Mouse (Mus musculus) limb, embryonic 10.5 days (tissue): ENCODE results near the gene Zbtb20. TPM values are rescaled to one million over a fixed set of nuclear protein-coding genes. Genes with fewer than 3 reads are reported as not detected.

Experiments
- DNase-seq: peaks from one replicate; pipeline ENCODE4 v3.0.0-alpha.2; 2017; ENCODE audit warnings: low spot score
- H3K27ac ChIP-seq: fragments of 300-500 bp; sonication (generic); 2 replicates; pipeline ENCODE4 v1.5.1; 2016; ENCODE audit warnings: mild to moderate bottlenecking
- H3K27me3 ChIP-seq: fragments of 300-500 bp; sonication (generic); 2 replicates; pipeline ENCODE4 v1.6.1; 2016; ENCODE audit warnings: low read depth, mild to moderate bottlenecking; ENCODE audit not compliant: poor library complexity, severe bottlenecking
- H3K36me3 ChIP-seq: fragments of 300-500 bp; sonication (generic); 2 replicates; pipeline ENCODE4 v1.6.1; 2016; ENCODE audit warnings: mild to moderate bottlenecking, moderate library complexity
- H3K4me1 ChIP-seq: fragments of 300-500 bp; sonication (generic); 2 replicates; pipeline ENCODE4 v1.6.1; 2016
- H3K4me3 ChIP-seq: fragments of 300-500 bp; sonication (generic); 2 replicates; pipeline ENCODE4 v1.5.1; 2016; ENCODE audit warnings: mild to moderate bottlenecking, moderate library complexity
- H3K9me3 ChIP-seq: fragments of 300-500 bp; sonication (generic); replicated peaks from 2 replicates; pipeline ENCODE4 v1.6.1; 2016; ENCODE audit warnings: mild to moderate bottlenecking
- WGBS: fragments of 180-500 bp; shearing (Covaris S2); methylation state at CpG from one replicate; pipeline ENCODE4 v1.1.7; 2016; 5-methylcytosine and 5-hydroxymethylcytosine counted together
- polyA plus RNA-seq: library from polyadenylated mRNA; unstranded; fragments of >200 nt; fragmentation: Nextera tagmentation; extraction: Ambion mirVana; gene quantifications from 2 replicates; pipeline ENCODE4 v1.2.1, GENCODE M21; 2016

The Zbtb20 gene
- polyA plus RNA-seq, 1 experiment from 2014 or later: 11.7 TPM

DNA sequence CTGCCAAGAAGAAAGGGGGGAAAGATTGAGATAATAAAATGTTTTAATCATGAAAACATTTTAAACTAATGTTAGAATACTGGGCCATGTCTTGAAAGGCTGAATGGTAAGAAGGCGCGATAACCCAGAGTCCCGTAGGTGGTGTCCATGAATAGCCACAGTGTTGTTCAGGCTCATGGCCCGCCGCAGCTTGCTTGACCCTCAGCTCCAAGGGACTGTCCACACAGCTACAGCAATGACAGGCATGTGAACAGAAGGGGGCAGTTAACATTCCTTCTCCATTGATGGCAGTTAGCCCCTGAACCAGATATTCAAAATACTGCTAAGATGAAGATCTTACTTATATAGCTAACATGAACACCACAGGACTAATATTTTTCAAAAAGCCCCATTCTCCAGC is 696.5 kb downstream of the Zbtb20 start:
- no peak for DNase-seq
- Histone ChIP-seq H3K4me3 (no peak overlapping the region), H3K9me3 (no peaks in the 10 kb centered on the region), H3K36me3 (no peaks in the 10 kb centered on the region), H3K27ac (no peak overlapping the region), H3K27me3 (0 out of 2 replicates have a peak, but pooled peaks cover 5% of the 10 kb centered on the region), H3K4me1 (peaks cover 20% of the 10 kb centered on the region)
- WGBS: 95% methylated on average over 5 of the region's 5 CpGs

DNA sequence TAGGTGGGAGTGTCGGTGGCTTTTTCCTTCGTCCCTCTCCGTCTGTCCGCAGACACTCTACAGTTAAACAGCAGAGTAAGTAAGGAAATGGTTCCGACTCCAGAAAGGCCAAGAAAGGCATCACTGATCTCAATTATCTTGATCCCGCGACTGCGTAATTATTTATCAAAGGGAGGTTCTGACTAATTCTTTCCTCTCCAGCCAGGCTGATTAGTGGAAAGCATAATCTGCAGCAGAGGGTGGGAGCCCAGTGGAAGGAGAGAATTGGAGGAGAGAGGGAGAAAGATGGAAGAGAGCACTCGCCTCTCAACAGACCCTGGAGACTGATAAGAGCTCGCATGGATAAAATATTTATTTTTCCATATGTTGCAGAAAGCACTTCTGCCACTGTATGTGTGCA is 697.1 kb downstream of the Zbtb20 start:
- Histone ChIP-seq H3K4me3 (no peak overlapping the region), H3K4me1 (peaks cover 25% of the 10 kb centered on the region), H3K9me3 (no peaks in the 10 kb centered on the region), H3K27me3 (0 out of 2 replicates have a peak, but pooled peaks cover 5% of the 10 kb centered on the region), H3K27ac (no peak overlapping the region), H3K36me3 (no peaks in the 10 kb centered on the region)
- DNase-seq: no peak
- 76% methylated on average over 10 of the region's 10 CpGs for WGBS

DNA sequence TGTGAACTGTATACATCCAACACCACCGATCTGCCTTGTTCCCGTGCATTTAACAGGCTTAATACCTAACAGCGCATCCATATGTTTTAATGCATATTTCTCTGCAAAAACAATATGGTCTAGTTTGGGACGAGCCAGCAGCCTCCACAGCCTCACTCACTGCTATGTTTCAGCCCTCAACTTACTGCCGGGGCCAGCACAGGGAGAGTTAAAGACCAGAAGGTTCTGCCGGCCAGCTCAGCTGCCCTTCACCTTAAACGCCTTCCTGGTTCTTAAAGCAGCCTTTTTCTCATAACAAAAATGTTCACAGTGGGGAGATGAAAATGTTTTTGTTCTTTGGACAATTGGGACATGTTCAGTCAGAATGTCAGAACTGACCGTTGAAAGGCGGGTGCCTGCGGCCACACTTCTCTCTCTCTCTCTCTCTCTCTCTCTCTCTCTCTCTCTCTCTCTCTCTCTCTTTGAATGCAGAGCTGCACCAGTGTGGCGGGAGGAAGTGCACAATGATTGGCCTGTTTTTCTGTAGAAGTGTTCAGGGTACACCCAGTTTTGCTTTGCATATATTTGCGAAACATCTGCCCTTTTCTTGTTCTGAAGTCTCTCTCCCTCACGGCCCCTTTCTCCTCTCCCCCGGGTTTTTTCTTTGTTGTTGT is 697.6 kb downstream of the Zbtb20 start:
- no peak for DNase-seq

DNA sequence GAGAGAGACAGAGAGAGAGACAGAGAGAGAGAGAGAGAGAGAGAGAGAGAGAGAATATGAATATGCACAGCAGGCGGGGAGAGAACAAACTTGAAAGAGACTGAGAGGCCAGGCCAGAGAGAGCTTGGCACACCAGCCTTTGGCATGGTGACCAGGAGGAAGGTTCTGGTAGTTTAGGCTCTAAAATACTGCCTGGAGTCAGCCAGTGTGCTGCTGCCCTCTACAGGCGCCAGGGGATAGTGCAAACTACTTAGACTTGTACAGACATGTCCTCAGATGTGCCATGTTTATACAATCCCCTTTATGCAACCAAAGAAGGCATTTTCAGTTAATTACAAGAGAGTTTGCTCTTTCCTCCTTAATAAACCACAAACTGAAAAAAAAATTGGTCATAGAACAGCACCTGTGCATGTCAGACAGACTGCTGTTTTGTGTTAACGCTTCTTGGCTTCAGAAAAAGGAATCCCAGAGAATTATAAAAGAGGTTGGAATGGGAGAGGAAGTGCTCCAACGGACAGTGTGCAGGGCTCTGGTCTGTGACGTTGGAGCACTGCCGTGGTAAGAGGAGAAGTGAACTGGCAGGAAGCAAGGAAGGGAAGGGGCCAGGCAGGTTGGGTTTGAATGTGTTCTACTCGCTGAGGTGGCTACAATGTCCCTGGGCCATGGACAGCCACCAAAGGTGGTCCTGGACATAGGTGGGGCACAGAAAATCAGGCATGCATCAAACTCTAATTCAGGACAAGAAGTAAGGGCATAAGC is 698.5 kb downstream of the Zbtb20 start:
- Histone ChIP-seq H3K4me3 (no peak overlapping the region), H3K27me3 (0 out of 2 replicates have a peak, but pooled peaks cover 5% of the 10 kb centered on the region), H3K27ac (peak overlapping the region; percentile 46; the same call in 1 of the 2 replicates), H3K9me3 (no peaks in the 10 kb centered on the region), H3K4me1 (peaks cover 25% of the 10 kb centered on the region), H3K36me3 (no peaks in the 10 kb centered on the region)
- DNase-seq: peak; percentile 78
- 52% methylated on average over 7 of the region's 7 CpGs for WGBS

More for the DNA sequence above, 697.6 kb downstream of the Zbtb20 start:
- no peaks in the 10 kb centered on the region for H3K36me3 ChIP-seq
- 0 out of 2 replicates have a peak, but pooled peaks cover 5% of the 10 kb centered on the region for H3K27me3 ChIP-seq
- peaks cover 25% of the 10 kb centered on the region for H3K4me1 ChIP-seq
- WGBS: 82% methylated on average over 14 of the region's 14 CpGs
- H3K27ac ChIP-seq: no peak overlapping the region
- no peak overlapping the region for H3K4me3 ChIP-seq
- H3K9me3 ChIP-seq: no peaks in the 10 kb centered on the region

DNA sequence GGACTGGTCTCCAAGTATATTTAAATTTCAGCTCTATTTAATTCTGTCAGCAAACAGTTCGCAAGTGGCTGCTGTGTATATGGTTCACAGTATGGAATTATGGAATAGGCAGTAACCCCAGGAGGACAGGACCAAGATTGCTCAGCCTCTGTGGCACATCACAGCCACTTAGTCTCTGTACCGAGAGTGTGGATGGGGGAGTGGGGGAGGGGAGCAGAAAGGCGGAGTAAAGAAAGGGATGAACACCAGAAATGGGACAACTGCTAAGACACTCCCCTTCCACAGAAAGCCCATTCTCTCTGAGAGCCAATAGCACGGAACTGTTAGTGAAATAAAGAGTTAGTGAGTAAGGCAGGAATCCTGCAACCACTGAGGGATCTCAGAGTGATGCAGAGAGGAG is 699.4 kb downstream of the Zbtb20 start:
- WGBS: 53% methylated on average over 4 of the region's 4 CpGs
- H3K36me3 ChIP-seq: no peaks in the 10 kb centered on the region
- peaks cover 25% of the 10 kb centered on the region for H3K4me1 ChIP-seq
- H3K4me3 ChIP-seq: no peak overlapping the region
- H3K27ac ChIP-seq: no peak overlapping the region
- no peaks in the 10 kb centered on the region for H3K9me3 ChIP-seq
- no peak for DNase-seq
- H3K27me3 ChIP-seq: 0 out of 2 replicates have a peak, but pooled peaks cover 5% of the 10 kb centered on the region

DNA sequence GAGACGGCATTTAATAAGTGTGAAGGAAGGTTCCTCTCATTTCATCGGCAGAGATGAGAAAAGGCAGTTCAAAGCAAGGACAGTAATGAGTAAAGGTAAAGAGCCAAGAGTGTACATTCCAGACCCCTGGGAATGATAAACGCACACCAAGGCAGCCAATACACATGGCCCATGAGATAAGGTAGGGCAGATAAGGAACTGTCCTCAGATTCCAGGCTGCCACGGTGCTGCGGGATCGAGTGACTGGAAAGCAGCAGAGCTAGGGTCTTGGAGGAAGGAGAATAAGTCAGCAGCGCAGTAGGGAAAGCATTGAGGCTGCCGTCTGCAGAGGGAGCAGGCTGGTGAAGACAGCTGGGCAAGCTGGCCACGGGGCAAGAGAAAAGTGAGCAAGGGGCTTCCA is 699.8 kb downstream of the Zbtb20 start:
- Histone ChIP-seq H3K27me3 (0 out of 2 replicates have a peak, but pooled peaks cover 5% of the 10 kb centered on the region), H3K4me1 (peaks cover 25% of the 10 kb centered on the region), H3K36me3 (no peaks in the 10 kb centered on the region), H3K27ac (no peak overlapping the region), H3K4me3 (no peak overlapping the region), H3K9me3 (no peaks in the 10 kb centered on the region)
- DNase-seq: no peak
- WGBS: 31% methylated on average over 9 of the region's 9 CpGs

DNA sequence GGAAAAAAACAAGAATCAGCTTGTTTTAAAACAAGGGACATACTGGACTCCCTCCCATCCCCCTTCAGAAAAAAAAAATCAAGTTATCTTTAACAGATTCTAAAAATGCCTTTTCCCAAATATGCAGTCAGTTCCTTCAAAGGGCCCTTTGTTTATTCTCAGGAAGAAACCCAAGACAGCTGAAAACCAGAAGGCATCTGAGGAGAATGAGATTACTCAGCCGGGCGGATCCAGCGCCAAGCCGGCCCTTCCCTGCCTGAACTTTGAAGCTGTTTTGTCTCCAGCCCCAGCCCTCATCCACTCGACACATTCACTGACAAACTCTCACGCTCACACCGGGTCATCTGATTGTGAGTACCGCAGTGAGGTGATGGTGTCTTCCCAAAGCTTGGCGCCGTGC is 701.7 kb downstream of the Zbtb20 start:
- Histone ChIP-seq H3K27me3 (0 out of 2 replicates have a peak, but pooled peaks cover 5% of the 10 kb centered on the region), H3K9me3 (no peaks in the 10 kb centered on the region), H3K4me1 (peaks cover 39% of the 10 kb centered on the region), H3K36me3 (no peaks in the 10 kb centered on the region), H3K4me3 (no peak overlapping the region), H3K27ac (no peak overlapping the region)
- WGBS: 15% methylated on average over 10 of the region's 10 CpGs
- DNase-seq: no peak

DNA sequence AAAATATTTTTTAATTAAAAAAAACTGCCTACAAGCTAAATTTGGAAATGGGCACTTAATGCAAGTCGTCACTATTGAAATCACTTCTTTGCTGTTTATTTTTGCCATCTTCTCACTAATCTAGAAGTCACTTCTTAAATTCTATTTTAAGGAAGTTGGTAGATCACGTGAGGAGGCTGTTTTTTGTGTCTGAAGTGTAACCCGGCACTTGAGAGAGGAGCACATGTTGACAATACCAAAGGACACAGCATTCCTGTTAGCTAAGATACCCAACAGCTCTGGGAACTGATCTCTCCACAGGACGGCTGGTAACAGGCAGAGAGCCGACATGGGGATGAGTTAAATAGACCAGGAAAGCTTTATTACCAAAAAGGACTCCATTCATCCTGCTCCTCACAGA is 702.7 kb downstream of the Zbtb20 start:
- Histone ChIP-seq H3K4me1 (peaks cover 37% of the 10 kb centered on the region), H3K27me3 (0 out of 2 replicates have a peak, but pooled peaks cover 5% of the 10 kb centered on the region), H3K36me3 (no peaks in the 10 kb centered on the region), H3K4me3 (no peak overlapping the region), H3K27ac (no peak overlapping the region), H3K9me3 (no peaks in the 10 kb centered on the region)
- no peak for DNase-seq
- 64% methylated on average over 5 of the region's 5 CpGs for WGBS

DNA sequence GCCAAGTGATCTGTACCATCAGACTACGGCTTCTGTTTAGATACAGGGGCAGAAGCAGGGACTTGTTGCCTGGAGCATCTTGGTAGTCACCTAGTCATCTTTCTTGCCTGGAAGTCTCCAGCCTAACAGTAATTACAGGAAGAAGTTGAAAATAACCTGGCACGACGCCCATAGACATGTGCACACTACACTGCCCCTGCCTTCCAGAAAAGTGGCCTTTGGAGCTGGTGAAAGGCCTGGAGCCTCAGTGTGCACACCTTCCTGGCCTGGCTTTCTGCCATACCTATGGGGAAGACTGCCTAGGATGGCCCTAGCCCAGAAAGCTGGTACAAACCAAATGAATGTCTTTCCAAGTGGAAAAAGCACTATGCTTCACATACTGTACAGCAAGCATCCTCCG is 703.4 kb downstream of the Zbtb20 start:
- Histone ChIP-seq H3K4me3 (no peak overlapping the region), H3K4me1 (peaks cover 36% of the 10 kb centered on the region), H3K36me3 (no peaks in the 10 kb centered on the region), H3K9me3 (no peaks in the 10 kb centered on the region), H3K27me3 (0 out of 2 replicates have a peak, but pooled peaks cover 5% of the 10 kb centered on the region), H3K27ac (no peak overlapping the region)
- DNase-seq: no peak
- WGBS: 96% methylated on average over 4 of the region's 4 CpGs

DNA sequence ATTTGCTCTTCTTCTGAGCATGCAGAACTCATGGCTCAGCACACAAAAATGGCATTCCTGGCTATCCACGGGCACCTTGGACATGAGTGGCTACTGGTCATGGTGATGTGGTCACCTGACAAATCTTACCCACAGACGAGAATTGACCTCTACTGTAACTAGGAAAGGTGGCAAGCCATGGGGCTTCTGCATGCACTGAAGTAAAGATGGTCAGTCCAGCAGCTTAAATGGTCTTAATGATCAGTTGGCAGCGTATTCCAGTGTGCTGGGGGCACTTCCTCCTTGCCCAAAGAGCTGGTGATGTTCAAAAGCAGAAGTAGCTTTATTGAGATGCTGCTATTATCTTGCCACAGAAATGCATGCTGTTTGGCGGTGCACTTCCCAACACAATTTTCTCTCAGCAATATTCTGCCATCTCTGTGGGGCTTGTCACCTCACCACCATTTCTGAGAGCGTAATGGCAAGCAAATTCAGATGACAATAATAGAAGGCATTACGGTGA is 704.7 kb downstream of the Zbtb20 start:
- Histone ChIP-seq H3K36me3 (no peaks in the 10 kb centered on the region), H3K27ac (no peak overlapping the region), H3K4me3 (no peak overlapping the region), H3K4me1 (peaks cover 28% of the 10 kb centered on the region), H3K27me3 (0 out of 2 replicates have a peak, but pooled peaks cover 5% of the 10 kb centered on the region), H3K9me3 (no peaks in the 10 kb centered on the region)
- DNase-seq: no peak
- 94% methylated on average over 6 of the region's 6 CpGs for WGBS

DNA sequence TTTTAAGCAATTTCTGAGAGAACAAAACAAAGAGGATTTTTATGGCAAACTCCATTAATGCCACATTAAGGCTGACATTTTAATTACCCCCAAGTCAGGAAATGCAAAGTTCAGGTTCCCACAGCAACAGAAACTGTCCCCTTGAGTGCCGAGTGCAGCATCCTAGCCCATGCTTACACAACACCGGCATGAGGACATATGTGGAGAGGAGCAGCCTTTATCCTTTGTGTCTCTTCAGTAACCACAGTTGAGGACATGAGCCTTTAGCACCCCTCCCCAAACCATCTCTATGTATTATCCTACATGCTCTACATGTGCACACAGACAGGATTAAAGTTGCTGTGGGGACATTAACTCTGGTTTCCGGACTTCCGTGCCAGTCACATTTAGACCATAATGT is 705.9 kb downstream of the Zbtb20 start:
- Histone ChIP-seq H3K27me3 (no peaks in the 10 kb centered on the region), H3K4me3 (no peak overlapping the region), H3K4me1 (peaks cover 24% of the 10 kb centered on the region), H3K9me3 (no peaks in the 10 kb centered on the region), H3K27ac (0 out of 2 replicates have a peak overlapping the region, but pooled peaks have one; percentile 19), H3K36me3 (no peaks in the 10 kb centered on the region)
- DNase-seq: no peak
- WGBS: 66% methylated on average over 4 of the region's 4 CpGs

DNA sequence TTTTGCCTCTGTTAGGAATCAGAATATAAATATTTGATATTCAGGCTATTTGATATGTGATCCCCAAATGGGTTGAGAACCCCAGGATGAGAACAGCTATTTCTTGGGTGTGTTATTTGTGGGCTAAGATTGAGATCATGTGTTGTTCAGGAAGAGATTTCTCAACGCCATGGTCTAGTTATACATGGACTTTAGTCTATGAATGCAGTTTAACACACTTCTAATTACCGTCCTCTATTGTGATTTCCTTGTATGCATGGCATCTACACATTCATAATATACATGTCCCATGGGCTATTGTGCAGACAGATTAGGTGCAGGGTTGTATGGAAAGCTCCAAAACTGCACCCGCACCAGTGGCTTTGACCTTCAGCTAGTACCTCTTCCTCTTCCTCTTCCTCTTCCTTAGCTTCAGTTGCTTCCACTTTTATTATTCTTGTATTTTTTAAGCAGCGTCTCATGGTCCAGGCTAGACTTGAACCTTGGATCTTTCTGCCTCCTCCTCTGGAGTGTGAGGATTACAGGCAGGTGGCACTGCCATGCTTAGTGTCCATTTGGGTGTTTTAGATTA is 711.3 kb downstream of the Zbtb20 start:
- Histone ChIP-seq H3K4me1 (peaks cover 10% of the 10 kb centered on the region), H3K4me3 (no peak overlapping the region), H3K27ac (no peak overlapping the region), H3K27me3 (no peaks in the 10 kb centered on the region), H3K9me3 (no peaks in the 10 kb centered on the region), H3K36me3 (no peaks in the 10 kb centered on the region)
- DNase-seq: no peak
- 86% methylated on average over 4 of the region's 4 CpGs for WGBS
